Comparison of ENCODE assay signal across 16 mouse cellular contexts in genomic region chr2:91876806-91877140, GRCm38 (mm10). TPM values are rescaled to one million over a fixed set of nuclear protein-coding genes. Genes with fewer than 3 reads are reported as not detected.
DNase-seq lines count a peak whose midpoint lies in the region; ATAC-seq lines count a peak whose summit lies in the region.
"Had no signal": no experiment of that assay in that cellular context is flagged by ENCODE, and none has a peak within 500 bp of the region (broad histone marks: within the 10 kb centered on the region; RNA-seq: fewer than 3 reads in every experiment).

No protein-coding gene starts in this region.

- peak; percentile 1 for DNase-seq in heart, adult 8-10 months (ENCODE audit: low spot score)
- DNase-seq in thymus, postnatal 0 days (ENCODE audit: low spot score) = peak; percentile 13
- DNase-seq in thymus, postnatal 14 days = no peak
- peak; percentile 65 for DNase-seq in naive thymus-derived CD4-positive, alpha-beta T cell, adult 2 months (ENCODE audit: low read depth)
- DNase-seq in frontal cortex, postnatal 10 days (ENCODE audit: low spot score in 2 of 2) = no peak
- DNase-seq: cerebellum, adult 9-10 months; layer of hippocampus, adult 9-11 months had no signal

- WGBS in heart, embryonic 11.5 days (ENCODE audit: insufficient replicate concordance) = 87% methylated on average over 2 of the region's 2 CpGs
- 92% methylated on average over 2 of the region's 2 CpGs for WGBS in hindbrain, embryonic 16.5 days

- H3K27ac ChIP-seq in heart, embryonic 11.5 days (ENCODE audit: low read depth, low read length) = no peak overlapping the region
- H3K27ac ChIP-seq in hindbrain, embryonic 16.5 days (ENCODE audit: low read depth, low read length) = no peak overlapping the region
- H3K27ac ChIP-seq: kidney, postnatal 0 days; neural tube, embryonic 15.5 days had no signal

- no peak overlapping the region for H3K4me2 ChIP-seq in heart, embryonic 11.5 days
- H3K4me2 ChIP-seq in hindbrain, embryonic 16.5 days (ENCODE audit: low read length) = no peak overlapping the region
- H3K4me2 ChIP-seq: neural tube, embryonic 15.5 days had no signal

- no peaks in the 10 kb centered on the region for H3K36me3 ChIP-seq in heart, embryonic 11.5 days (ENCODE audit: control insufficient read depth, insufficient read depth, low read length)
- no peaks in the 10 kb centered on the region for H3K36me3 ChIP-seq in hindbrain, embryonic 16.5 days (ENCODE audit: control insufficient read depth, insufficient read depth, low read length)

- H3K4me1 ChIP-seq in heart, embryonic 11.5 days (ENCODE audit: control insufficient read depth, insufficient read depth, low read length) = peaks cover 5% of the 10 kb centered on the region; the same call in 1 of the 2 replicates
- no peaks in the 10 kb centered on the region for H3K4me1 ChIP-seq in hindbrain, embryonic 16.5 days (ENCODE audit: control insufficient read depth, insufficient read depth, low read depth, low read length)

- H3K27me3 ChIP-seq in heart, embryonic 11.5 days (ENCODE audit: control insufficient read depth, insufficient read depth, low read length) = no peaks in the 10 kb centered on the region
- no peaks in the 10 kb centered on the region for H3K27me3 ChIP-seq in hindbrain, embryonic 16.5 days (replicated peaks; ENCODE audit: control insufficient read depth, insufficient read depth, low read length)
- H3K27me3 ChIP-seq: neural tube, embryonic 15.5 days had no signal

- ATAC-seq in heart, embryonic 11.5 days (replicated peaks; ENCODE audit: insufficient number of reproducible peaks, low FRiP score, low TSS enrichment) = no peak
- ATAC-seq in hematopoietic stem cell, adult 5-6 weeks (replicated peaks in 1 of 2; ENCODE audit: insufficient read depth in 1 of 2, low FRiP score in 2 of 2, low TSS enrichment in 1 of 2, low read depth in 1 of 2, poor library complexity in 2 of 2, severe bottlenecking in 2 of 2) = peak; percentile 44 to 48; a peak in 1 of 4 replicates
- no peak for ATAC-seq in hindbrain, embryonic 16.5 days
- ATAC-seq: midbrain, embryonic 16.5 days had no signal

- no peak overlapping the region for H3K4me3 ChIP-seq in heart, embryonic 11.5 days (ENCODE audit: low read depth, low read length)
- no peak overlapping the region for H3K4me3 ChIP-seq in hindbrain, embryonic 16.5 days (ENCODE audit: low read length)
- H3K4me3 ChIP-seq: erythroblast, embryonic 14.5 days; neural tube, embryonic 15.5 days had no signal

- H3K9ac ChIP-seq in heart, embryonic 11.5 days (ENCODE audit: low read depth, low read length) = no peak overlapping the region
- no peak overlapping the region for H3K9ac ChIP-seq in hindbrain, embryonic 16.5 days (ENCODE audit: low read depth, low read length)
- H3K9ac ChIP-seq: neural tube, embryonic 15.5 days had no signal

- no peaks in the 10 kb centered on the region for H3K9me3 ChIP-seq in heart, embryonic 11.5 days (replicated peaks; ENCODE audit: control insufficient read depth, low read length)
- H3K9me3 ChIP-seq in hindbrain, embryonic 16.5 days (ENCODE audit: control insufficient read depth, low read length) = no peaks in the 10 kb centered on the region
- H3K9me3 ChIP-seq: neural tube, embryonic 15.5 days had no signal

RNA-seq across cellular contexts. Expression of gene Chrm4, which starts 50.3 kb away (rescaled TPM):
- not detected for total RNA-seq in heart, adult 8-10 months (2022)
- polyA plus RNA-seq in heart, embryonic 11.5 days (2014; fragmentation: Nextera tagmentation; extraction: Ambion mirVana) = not detected in 2 replicates
- polyA plus RNA-seq in thymus, postnatal 0 days (2015; fragmentation: Nextera tagmentation; extraction: Ambion mirVana) = 0.09 and 0.12 TPM in 2 replicates
- 0.56 TPM in 1 of 2 replicates, not detected in the other for total RNA-seq in hematopoietic stem cell, adult 5-6 weeks (2017)
- 1.5 TPM in 2 replicates for polyA plus RNA-seq in hindbrain, embryonic 16.5 days (2015; fragmentation: Nextera tagmentation; extraction: Ambion mirVana)
- total RNA-seq: heart, postnatal 25 days had no signal
- polyA plus RNA-seq: intestine, embryonic 14.5 days; kidney, postnatal 0 days had no signal

RNA-seq across cellular contexts. Expression of gene Mdk, which starts 55.3 kb away (rescaled TPM):
- 1 to 10 TPM; 1.5 to 4.3 (median 3.4) TPM for total RNA-seq in heart, adult 8-10 months (2022)
- polyA plus RNA-seq in heart, embryonic 11.5 days (2014; fragmentation: Nextera tagmentation; extraction: Ambion mirVana) = 842 and 965 TPM in 2 replicates
- polyA plus RNA-seq in thymus, postnatal 0 days (2015; fragmentation: Nextera tagmentation; extraction: Ambion mirVana) = 118 and 153 TPM in 2 replicates
- 2.0 TPM in 1 of 2 replicates, not detected in the other for total RNA-seq in hematopoietic stem cell, adult 5-6 weeks (2017)
- 160 and 182 TPM in 2 replicates for polyA plus RNA-seq in hindbrain, embryonic 16.5 days (2015; fragmentation: Nextera tagmentation; extraction: Ambion mirVana)

Comparison
In these comparisons a context has a peak if more than half of its experiments do, and no peak if none do; other contexts are left out.
1. DNase-seq: peak in heart, adult 8-10 months (single experiment), thymus, postnatal 0 days (single experiment) and naive thymus-derived CD4-positive, alpha-beta T cell, adult 2 months (single experiment); none in thymus, postnatal 14 days (single experiment) and frontal cortex, postnatal 10 days (0 of 2).
2. ATAC-seq: peak in hematopoietic stem cell, adult 5-6 weeks (2 of 2); none in heart, embryonic 11.5 days (single experiment) and hindbrain, embryonic 16.5 days (single experiment).